Mouse (Mus musculus) T-cell, adult 2 months (primary cell): Measurements from ENCODE around the gene Kcnj15.

Experiments
- DNase-seq: peaks from one replicate; pipeline ENCODE4 v3.0.0; 2022; ENCODE audit warnings: low spot score

The Kcnj15 gene

GRCm38 (mm10) chr16:95292843-95293505 lies 35.6 kb downstream of the Kcnj15 start:
- no peak for DNase-seq

- DNase-seq = no peak
Observed at GRCm38 (mm10) chr16:95297651-95298050, 40.3 kb downstream of the Kcnj15 start.

GRCm38 (mm10) chr16:95301667-95302066 lies 44.3 kb downstream of the Kcnj15 start:
- DNase-seq = no peak

DNA sequence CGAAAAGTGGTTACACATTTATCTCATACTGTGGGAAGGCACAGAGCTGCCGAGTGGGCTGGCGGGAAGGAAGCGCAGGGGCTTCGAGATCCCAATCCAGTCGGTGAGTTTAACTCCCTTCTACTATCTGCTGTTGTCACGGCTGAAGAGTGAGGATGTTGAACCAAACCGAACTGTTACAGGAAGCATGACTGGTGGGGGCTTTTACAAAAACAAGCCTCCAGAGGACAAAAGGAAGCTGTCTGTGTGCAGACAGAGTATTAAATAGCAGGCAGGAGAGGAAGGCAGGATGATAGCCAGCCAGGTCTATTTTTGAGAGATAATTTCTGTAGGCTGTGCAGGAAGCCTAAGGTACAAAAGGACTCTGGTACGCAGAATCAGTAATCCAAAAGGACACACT lies 46.3 kb downstream of the Kcnj15 start:
- DNase-seq = peak; percentile 45

DNA sequence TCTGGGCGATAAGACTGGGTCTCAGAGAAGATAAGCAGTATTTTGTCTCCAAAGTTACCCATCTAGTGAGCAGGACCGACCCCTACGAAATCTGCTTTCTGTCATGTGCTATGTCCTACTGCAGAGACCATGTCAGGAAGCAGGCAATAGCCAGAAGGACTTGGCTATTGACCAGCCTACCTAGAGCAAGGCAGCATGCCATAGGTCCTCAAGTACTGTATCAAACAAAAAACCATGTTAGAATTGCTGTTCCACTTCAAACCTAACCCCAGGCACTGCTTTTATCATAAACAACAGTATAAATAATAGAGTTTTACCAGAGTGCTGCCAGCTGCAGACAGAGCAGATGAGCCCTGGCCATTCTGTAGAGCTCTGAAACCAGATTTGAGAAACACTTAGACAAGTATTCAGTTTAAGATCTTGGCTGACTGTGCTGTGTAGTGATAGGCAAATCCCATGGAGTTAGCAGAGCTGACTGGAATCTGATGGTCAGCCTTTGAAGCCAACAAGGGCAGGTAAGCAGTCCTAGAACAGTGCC lies 50.5 kb downstream of the Kcnj15 start:
- no peak for DNase-seq

DNA sequence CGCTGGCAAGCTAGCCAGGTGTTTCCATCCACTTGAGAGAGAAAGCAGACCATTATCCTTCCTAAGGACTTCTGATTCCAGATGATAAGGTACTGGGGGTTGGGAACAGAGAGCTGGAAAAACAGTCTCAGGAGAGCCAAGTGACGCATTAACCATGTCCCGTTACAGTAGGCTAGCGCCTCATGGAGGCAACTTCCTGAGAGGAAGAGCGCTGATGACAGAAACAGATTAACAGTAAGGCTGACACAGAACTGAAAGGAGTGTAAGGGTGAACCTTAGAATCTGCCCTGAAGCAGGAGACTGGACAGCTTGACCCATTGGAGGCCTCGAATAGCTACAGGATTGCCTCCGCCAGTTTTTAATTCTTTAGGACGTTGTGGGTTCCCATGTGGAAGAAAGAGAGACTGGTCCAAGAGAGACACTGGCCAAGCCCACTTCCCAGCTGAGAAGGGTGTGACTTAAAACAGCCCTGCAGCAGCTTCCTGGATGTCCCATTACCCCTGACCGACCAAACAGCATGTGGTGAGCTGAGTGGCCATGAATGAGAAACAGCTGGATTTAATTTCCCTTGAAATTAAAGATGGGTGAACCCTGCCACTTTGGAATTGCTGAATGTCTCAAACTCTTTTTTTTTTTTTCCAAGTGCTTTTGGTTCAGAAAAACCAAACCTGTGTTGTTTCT lies 64.7 kb downstream of the Kcnj15 start:
- DNase-seq = no peak

DNA sequence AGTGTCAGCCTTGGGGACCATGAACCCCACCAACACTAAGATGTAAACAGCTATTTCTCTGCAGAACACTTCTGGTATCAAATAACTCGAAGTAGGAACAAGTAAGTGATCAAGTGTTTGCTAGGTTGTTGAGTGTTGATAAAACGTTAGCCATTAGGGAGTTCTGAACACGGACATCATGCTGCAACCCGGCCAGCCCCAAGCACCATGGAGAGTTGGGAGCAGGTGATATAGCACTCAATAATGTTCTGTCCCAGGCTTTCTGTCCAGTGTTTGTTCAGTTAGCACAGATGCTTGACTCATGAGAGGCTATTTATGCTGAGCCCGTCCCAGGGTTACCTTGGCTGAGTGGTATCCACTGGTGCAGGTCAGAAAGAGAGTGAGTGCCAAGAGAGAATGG lies 74.8 kb downstream of the Kcnj15 start:
- DNase-seq = no peak

DNA sequence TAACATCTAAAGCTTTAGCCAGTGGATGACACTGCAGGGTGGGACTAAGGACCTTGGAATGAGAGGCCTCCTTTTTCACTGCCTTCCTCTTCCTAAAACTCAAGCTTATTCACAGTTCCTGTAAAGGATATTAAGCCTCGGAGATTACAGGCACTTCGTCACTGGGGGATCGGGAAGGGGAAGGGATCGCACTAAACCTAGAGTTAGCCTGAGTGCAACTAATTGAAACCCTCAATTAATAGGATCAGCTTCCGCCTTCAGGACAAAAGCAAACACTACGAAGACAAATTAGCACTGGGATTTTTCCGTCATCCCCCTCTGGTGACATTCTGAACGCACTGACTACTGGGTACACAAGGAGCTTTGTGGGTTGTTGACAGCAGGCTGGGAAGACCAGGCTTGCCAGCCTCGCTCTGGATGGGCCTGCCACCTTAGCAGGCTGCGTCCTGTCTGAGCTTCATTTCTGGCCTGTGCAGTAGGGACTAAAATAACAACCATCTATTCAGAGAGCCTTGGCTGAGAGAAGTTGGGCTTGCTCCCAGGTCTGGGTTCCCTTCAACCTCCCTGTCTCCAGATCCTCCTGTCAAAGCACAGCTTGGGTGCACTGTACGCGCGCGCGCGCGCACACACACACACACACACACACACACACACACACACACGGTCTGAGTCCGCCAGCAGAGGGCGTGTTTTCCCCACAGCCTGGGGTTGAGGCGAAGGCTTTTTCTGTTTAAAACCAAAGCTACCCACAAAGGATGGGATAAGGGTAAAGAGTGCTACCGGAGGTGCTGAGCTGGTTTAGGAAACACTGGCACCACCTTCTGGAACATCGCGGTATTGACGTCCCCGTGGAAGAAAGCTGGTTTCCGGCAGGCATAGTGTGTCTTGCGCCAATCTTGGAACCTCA lies 83.8 kb downstream of the Kcnj15 start:
- peak; percentile 84 for DNase-seq

- DNase-seq = no peak
Observed at GRCm38 (mm10) chr16:95342030-95342429, 84.7 kb downstream of the Kcnj15 start.

- DNase-seq = no peak
Observed at GRCm38 (mm10) chr16:95344961-95345360, 87.6 kb downstream of the Kcnj15 start.

- peak; percentile 68 for DNase-seq
Observed at GRCm38 (mm10) chr16:95345882-95346281, 88.5 kb downstream of the Kcnj15 start.

DNA sequence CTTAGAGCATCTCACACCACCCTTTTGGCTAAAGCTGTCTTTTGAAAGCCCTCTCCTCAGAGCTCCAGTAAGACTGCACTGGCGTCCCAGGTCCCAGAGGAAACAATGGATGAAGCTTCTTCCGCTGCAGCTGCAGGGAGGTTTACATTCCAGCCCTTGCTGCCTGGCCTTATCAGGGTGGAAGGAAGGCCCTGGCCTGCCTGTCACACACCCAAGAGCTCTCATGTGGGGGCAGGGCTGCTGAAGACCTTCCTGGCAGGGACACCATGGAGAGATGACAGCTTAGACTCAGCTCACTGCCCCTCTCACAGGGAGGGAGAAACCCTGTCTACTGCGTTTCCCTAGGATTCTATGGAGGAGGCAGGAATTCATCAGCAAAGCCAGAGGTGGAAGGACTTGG lies 89.8 kb downstream of the Kcnj15 start:
- DNase-seq = no peak

- DNase-seq = no peak
Observed at GRCm38 (mm10) chr16:95348555-95348954, 91.2 kb downstream of the Kcnj15 start.

DNA sequence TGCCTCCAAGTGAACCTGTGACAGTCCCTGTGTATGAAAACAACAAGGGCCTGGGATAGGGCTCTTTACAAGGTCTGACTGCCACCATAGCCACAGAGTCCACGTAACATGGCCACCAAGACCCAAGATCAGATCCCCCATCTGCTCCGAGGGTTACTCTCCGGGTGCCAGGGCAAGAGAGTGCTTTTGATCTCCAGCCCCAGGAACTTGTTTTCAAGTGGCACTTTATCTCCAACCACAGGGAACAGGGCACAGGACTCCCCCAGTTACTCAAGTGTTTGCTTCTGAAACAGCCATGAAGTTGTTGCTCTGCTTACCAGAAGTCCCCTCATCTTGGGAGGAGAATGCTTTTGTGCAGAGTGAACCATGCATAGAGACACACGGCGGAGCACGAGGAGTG lies 92.0 kb downstream of the Kcnj15 start:
- DNase-seq = no peak

GRCm38 (mm10) chr16:95349745-95350144 lies 92.4 kb downstream of the Kcnj15 start:
- no peak for DNase-seq
